Mouse (Mus musculus): ENCODE data around the gene Zfp943.
A peak's percentile ranks its signal among the peaks of the same experiment; 100 is the strongest.

The Zfp943 gene

GRCm38 (mm10) chr17:21962107-21962907 lies at the start of gene Zfp943, which contains the start of gene Zfp942:
Gene Zfp943, plus strand, starts transcription at chr17:21962552.
Gene Zfp942, minus strand, starts transcription at chr17:21962464.
- peak; percentile 79 for DNase-seq (ENCODE audit: low read depth)

- DNase-seq (ENCODE audit: low read depth) = peak; percentile 5
Observed at GRCm38 (mm10) chr17:21963302-21963701, 950 bp downstream of the Zfp943 start.

GRCm38 (mm10) chr17:22035594-22035993 lies 73.2 kb downstream of the Zfp943 start:
- DNase-seq (ENCODE audit: low read depth) = peak; percentile 39

GRCm38 (mm10) chr17:22049403-22049802 lies 87.1 kb downstream of the Zfp943 start:
- no peak for DNase-seq (ENCODE audit: low read depth)

GRCm38 (mm10) chr17:22053211-22053610 lies 90.9 kb downstream of the Zfp943 start:
- DNase-seq (ENCODE audit: low read depth) = no peak

- DNase-seq (ENCODE audit: low read depth) = no peak
Observed at GRCm38 (mm10) chr17:22081031-22081631, 118.8 kb downstream of the Zfp943 start.

- DNase-seq (ENCODE audit: low read depth) = peak; percentile 73
Observed at GRCm38 (mm10) chr17:22083224-22083623, 120.9 kb downstream of the Zfp943 start.

- no peak for DNase-seq (ENCODE audit: low read depth)
Observed at GRCm38 (mm10) chr17:22118770-22119169, 156.4 kb downstream of the Zfp943 start.

Data from NIH3T3 (cell line).